Mouse (Mus musculus): ENCODE results near the gene Tmprss2.

DNA sequence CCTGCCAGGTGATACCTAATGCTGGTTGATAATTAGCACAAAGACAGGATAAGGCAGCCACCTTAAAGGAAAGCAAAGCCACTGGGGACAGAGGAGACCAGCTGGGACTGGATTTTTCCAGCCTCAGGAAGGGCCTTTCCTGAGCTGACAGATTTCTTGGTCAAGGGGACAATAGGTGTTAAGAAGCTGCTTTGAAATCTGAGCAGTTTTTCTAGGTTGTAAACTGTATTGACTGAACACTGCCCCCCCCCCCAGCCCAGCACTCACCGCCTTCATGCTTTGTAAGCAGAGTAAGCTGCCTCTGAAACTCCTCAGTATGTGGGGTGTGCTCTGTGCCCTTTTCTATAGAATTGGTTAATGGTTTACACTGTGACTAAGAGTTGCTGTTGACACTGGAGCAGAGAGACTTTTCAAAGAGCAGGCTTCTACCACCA, 48.2 kb upstream of the Tmprss2 start:
- peak; percentile 68 for TF ChIP-seq EP300 (IDR thresholded peaks at IDR 0.05; ENCODE audit: insufficient read depth, low read depth, low read length)
- no peak for TF ChIP-seq CTCF (IDR thresholded peaks at IDR 0.05; ENCODE audit: low read depth, low read length)
- no peak for TF ChIP-seq POLR2A (IDR thresholded peaks at IDR 0.05; ENCODE audit: insufficient read depth, low read length)

Measured in ES-Bruce4 (cell line).